Mouse (Mus musculus) liver, embryonic 15.5 days (tissue): Measurements from ENCODE around the gene Ccnd3. TPM values are rescaled to one million over a fixed set of nuclear protein-coding genes. Genes with fewer than 3 reads are reported as not detected.

Experiments
- ATAC-seq: fragments of 200-750 bp; cut with Nextera tagmentation; 2 replicates; pipeline ENCODE4 v1.8.0; 2017; ENCODE audit warnings: moderate number of reproducible peaks, mild to moderate bottlenecking, moderate library complexity; ENCODE audit not compliant: insufficient read depth
- H3K27ac ChIP-seq: fragments of 300-500 bp; sonication (generic); replicated peaks from 2 replicates; pipeline ENCODE4 v1.5.1; 2015; ENCODE audit warnings: mild to moderate bottlenecking, inconsistent platforms
- H3K27me3 ChIP-seq: fragments of 300-500 bp; sonication (generic); 2 replicates; pipeline ENCODE4 v1.6.1; 2015; ENCODE audit warnings: mild to moderate bottlenecking, inconsistent platforms
- H3K36me3 ChIP-seq: fragments of 300-500 bp; sonication (generic); replicated peaks from 2 replicates; pipeline ENCODE4 v1.6.1; 2015; ENCODE audit warnings: moderate library complexity, mild to moderate bottlenecking, inconsistent platforms
- H3K4me1 ChIP-seq: fragments of 300-500 bp; sonication (generic); replicated peaks from 2 replicates; pipeline ENCODE4 v1.6.1; 2015; ENCODE audit warnings: inconsistent platforms
- H3K4me2 ChIP-seq: fragments of 300-500 bp; sonication (generic); 2 replicates; pipeline ENCODE4 v1.6.1; 2015; ENCODE audit warnings: moderate library complexity, mild to moderate bottlenecking, inconsistent platforms
- H3K4me3 ChIP-seq: fragments of 300-500 bp; sonication (generic); replicated peaks from 2 replicates; pipeline ENCODE4 v1.5.1; 2015; ENCODE audit warnings: mild to moderate bottlenecking, inconsistent platforms
- H3K9ac ChIP-seq: fragments of 300-500 bp; sonication (generic); 2 replicates; pipeline ENCODE4 v1.6.1; 2015; ENCODE audit warnings: moderate library complexity, mild to moderate bottlenecking, inconsistent platforms
- H3K9me3 ChIP-seq: fragments of 300-500 bp; sonication (generic); replicated peaks from 2 replicates; pipeline ENCODE4 v1.6.1; 2016; ENCODE audit warnings: inconsistent platforms
- WGBS: fragments of 180-500 bp; shearing (Covaris S2); methylation state at CpG from one replicate; pipeline ENCODE4 v1.1.7; 2015; ENCODE audit warnings: mixed read lengths; ENCODE audit not compliant: insufficient replicate concordance; 5-methylcytosine and 5-hydroxymethylcytosine counted together
- polyA plus RNA-seq: library from polyadenylated mRNA; unstranded; fragments of >200 nt; fragmentation: Nextera tagmentation; extraction: Ambion mirVana; gene quantifications from 2 replicates; pipeline ENCODE4 v1.2.1, GENCODE M21; 2015

Ccnd3 gene
- polyA plus RNA-seq, 1 experiment from 2014 or later, result 422 TPM

GRCm38 (mm10) chr17:47468063-47468462 is 36.8 kb upstream of the Ccnd3 start:
- no peak for ATAC-seq
- Histone ChIP-seq H3K27ac (no peak overlapping the region), H3K4me2 (peak overlapping the region; percentile 52), H3K4me1 (peaks cover 43% of the 10 kb centered on the region), H3K4me3 (no peak overlapping the region; the same call in 1 of the 2 replicates), H3K9me3 (no peaks in the 10 kb centered on the region), H3K9ac (no peak overlapping the region), H3K36me3 (no peaks in the 10 kb centered on the region), H3K27me3 (peaks cover 46% of the 10 kb centered on the region)
- 28% methylated on average over 14 of the region's 14 CpGs for WGBS

GRCm38 (mm10) chr17:47468466-47468865 is 36.4 kb upstream of the Ccnd3 start:
- H3K27me3 ChIP-seq, result peaks cover 46% of the 10 kb centered on the region
- H3K4me3 ChIP-seq, result no peak overlapping the region; the same call in 1 of the 2 replicates
- H3K27ac ChIP-seq, result no peak overlapping the region
- WGBS, result 24% methylated on average over 34 of the region's 34 CpGs
- no peaks in the 10 kb centered on the region for H3K9me3 ChIP-seq
- peak overlapping the region; percentile 52 for H3K4me2 ChIP-seq
- ATAC-seq, result no peak
- no peak overlapping the region for H3K9ac ChIP-seq
- no peaks in the 10 kb centered on the region for H3K36me3 ChIP-seq
- H3K4me1 ChIP-seq, result peaks cover 44% of the 10 kb centered on the region

- H3K27ac ChIP-seq, result no peak overlapping the region
- H3K9ac ChIP-seq, result no peak overlapping the region
- H3K9me3 ChIP-seq, result no peaks in the 10 kb centered on the region
- 67% methylated on average over 4 of the region's 4 CpGs for WGBS
- no peak overlapping the region for H3K4me3 ChIP-seq
- H3K4me1 ChIP-seq, result peaks cover 43% of the 10 kb centered on the region
- no peaks in the 10 kb centered on the region for H3K36me3 ChIP-seq
- no peak for ATAC-seq
- peaks cover 46% of the 10 kb centered on the region for H3K27me3 ChIP-seq
- no peak overlapping the region for H3K4me2 ChIP-seq
Measured at GRCm38 (mm10) chr17:47469642-47470041, 35.2 kb upstream of the Ccnd3 start.

GRCm38 (mm10) chr17:47470121-47470520 is 34.7 kb upstream of the Ccnd3 start:
- H3K27me3 ChIP-seq, result peaks cover 41% of the 10 kb centered on the region
- ATAC-seq, result no peak

GRCm38 (mm10) chr17:47470686-47471085 is 34.2 kb upstream of the Ccnd3 start:
- WGBS, result 72% methylated on average over 5 of the region's 5 CpGs
- no peak for ATAC-seq
- Histone ChIP-seq H3K36me3 (no peaks in the 10 kb centered on the region), H3K27me3 (peaks cover 39% of the 10 kb centered on the region), H3K9me3 (no peaks in the 10 kb centered on the region), H3K4me1 (peaks cover 33% of the 10 kb centered on the region), H3K9ac (no peak overlapping the region), H3K4me3 (no peak overlapping the region), H3K4me2 (no peak overlapping the region), H3K27ac (no peak overlapping the region)

More at GRCm38 (mm10) chr17:47470121-47470520, 34.7 kb upstream of the Ccnd3 start:
- no peak overlapping the region for H3K27ac ChIP-seq
- H3K9ac ChIP-seq, result no peak overlapping the region
- H3K9me3 ChIP-seq, result no peaks in the 10 kb centered on the region
- H3K36me3 ChIP-seq, result no peaks in the 10 kb centered on the region
- no peak overlapping the region for H3K4me3 ChIP-seq
- 70% methylated on average over 4 of the region's 4 CpGs for WGBS
- H3K4me2 ChIP-seq, result no peak overlapping the region
- H3K4me1 ChIP-seq, result peaks cover 39% of the 10 kb centered on the region

GRCm38 (mm10) chr17:47472435-47473350 is 32.2 kb upstream of the Ccnd3 start:
- WGBS, result 36% methylated on average over 15 of the region's 15 CpGs
- Histone ChIP-seq H3K27me3 (peaks cover 22% of the 10 kb centered on the region), H3K36me3 (no peaks in the 10 kb centered on the region), H3K4me1 (peaks cover 27% of the 10 kb centered on the region), H3K4me3 (no peak overlapping the region), H3K4me2 (no peak overlapping the region), H3K9ac (no peak overlapping the region), H3K9me3 (no peaks in the 10 kb centered on the region), H3K27ac (no peak overlapping the region)
- no peak for ATAC-seq

- no peaks in the 10 kb centered on the region for H3K36me3 ChIP-seq
- H3K27me3 ChIP-seq, result peaks cover 14% of the 10 kb centered on the region; the same call in 1 of the 2 replicates
- H3K9ac ChIP-seq, result no peak overlapping the region
- H3K9me3 ChIP-seq, result no peaks in the 10 kb centered on the region
- no peak overlapping the region for H3K27ac ChIP-seq
- H3K4me1 ChIP-seq, result peaks cover 22% of the 10 kb centered on the region
- ATAC-seq, result no peak
- 6% methylated on average over 8 of the region's 8 CpGs for WGBS
- no peak overlapping the region for H3K4me2 ChIP-seq
- no peak overlapping the region for H3K4me3 ChIP-seq
Measured at GRCm38 (mm10) chr17:47473434-47473974, 31.3 kb upstream of the Ccnd3 start.

GRCm38 (mm10) chr17:47474250-47474649 is 30.6 kb upstream of the Ccnd3 start:
- Histone ChIP-seq H3K4me2 (no peak overlapping the region), H3K9me3 (no peaks in the 10 kb centered on the region), H3K4me1 (peaks cover 19% of the 10 kb centered on the region), H3K9ac (no peak overlapping the region), H3K36me3 (no peaks in the 10 kb centered on the region), H3K27ac (no peak overlapping the region), H3K4me3 (no peak overlapping the region), H3K27me3 (peaks cover 6% of the 10 kb centered on the region; the same call in 1 of the 2 replicates)
- WGBS, result 53% methylated on average over 4 of the region's 4 CpGs
- no peak for ATAC-seq

GRCm38 (mm10) chr17:47475181-47475580 is 29.7 kb upstream of the Ccnd3 start:
- Histone ChIP-seq H3K9me3 (no peaks in the 10 kb centered on the region), H3K27me3 (no peaks in the 10 kb centered on the region), H3K4me1 (peaks cover 19% of the 10 kb centered on the region), H3K9ac (no peak overlapping the region), H3K27ac (no peak overlapping the region), H3K4me3 (no peak overlapping the region), H3K36me3 (no peaks in the 10 kb centered on the region), H3K4me2 (no peak overlapping the region)
- no peak for ATAC-seq
- WGBS, result 68% methylated on average over 4 of the region's 4 CpGs

GRCm38 (mm10) chr17:47475714-47476113 is 29.1 kb upstream of the Ccnd3 start:
- 59% methylated on average over 3 of the region's 3 CpGs for WGBS
- peaks cover 19% of the 10 kb centered on the region for H3K4me1 ChIP-seq

GRCm38 (mm10) chr17:47479887-47480286 is 25.0 kb upstream of the Ccnd3 start:
- Histone ChIP-seq H3K27ac (no peak overlapping the region), H3K36me3 (no peaks in the 10 kb centered on the region), H3K9ac (no peak overlapping the region), H3K4me1 (peaks cover 12% of the 10 kb centered on the region), H3K9me3 (no peaks in the 10 kb centered on the region), H3K4me2 (no peak overlapping the region), H3K4me3 (no peak overlapping the region), H3K27me3 (no peaks in the 10 kb centered on the region)
- 45% methylated on average over 3 of the region's 3 CpGs for WGBS
- no peak for ATAC-seq

More at GRCm38 (mm10) chr17:47475714-47476113, 29.1 kb upstream of the Ccnd3 start:
- no peaks in the 10 kb centered on the region for H3K27me3 ChIP-seq
- no peak overlapping the region for H3K4me2 ChIP-seq
- H3K9me3 ChIP-seq, result no peaks in the 10 kb centered on the region
- H3K27ac ChIP-seq, result no peak overlapping the region
- H3K9ac ChIP-seq, result no peak overlapping the region
- no peak for ATAC-seq
- no peaks in the 10 kb centered on the region for H3K36me3 ChIP-seq
- no peak overlapping the region for H3K4me3 ChIP-seq
